Mouse (Mus musculus): ENCODE data around the gene Fam131c.

Gene Fam131c

DNA sequence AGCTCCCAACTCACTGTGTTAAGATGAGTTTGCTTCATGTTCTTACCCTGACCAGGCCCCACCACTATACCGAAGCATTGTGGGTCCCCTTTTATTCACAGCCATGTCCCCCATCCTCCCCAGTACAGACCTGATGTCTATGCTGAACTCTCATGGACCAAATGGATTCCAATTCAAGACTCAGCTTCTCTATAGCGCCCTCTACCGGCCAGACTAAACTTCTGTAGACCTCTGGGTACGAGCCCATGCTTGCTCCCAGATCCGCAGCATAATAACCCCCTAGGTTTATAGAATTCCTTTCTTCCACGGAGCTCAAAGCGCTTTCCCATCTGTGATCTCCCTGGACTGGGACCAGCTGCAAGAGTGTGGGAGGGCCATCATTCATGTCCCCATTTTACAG is 7.2 kb upstream of the Fam131c start:
- peak in 1 of 2 experiments; percentile 58 for DNase-seq

DNA sequence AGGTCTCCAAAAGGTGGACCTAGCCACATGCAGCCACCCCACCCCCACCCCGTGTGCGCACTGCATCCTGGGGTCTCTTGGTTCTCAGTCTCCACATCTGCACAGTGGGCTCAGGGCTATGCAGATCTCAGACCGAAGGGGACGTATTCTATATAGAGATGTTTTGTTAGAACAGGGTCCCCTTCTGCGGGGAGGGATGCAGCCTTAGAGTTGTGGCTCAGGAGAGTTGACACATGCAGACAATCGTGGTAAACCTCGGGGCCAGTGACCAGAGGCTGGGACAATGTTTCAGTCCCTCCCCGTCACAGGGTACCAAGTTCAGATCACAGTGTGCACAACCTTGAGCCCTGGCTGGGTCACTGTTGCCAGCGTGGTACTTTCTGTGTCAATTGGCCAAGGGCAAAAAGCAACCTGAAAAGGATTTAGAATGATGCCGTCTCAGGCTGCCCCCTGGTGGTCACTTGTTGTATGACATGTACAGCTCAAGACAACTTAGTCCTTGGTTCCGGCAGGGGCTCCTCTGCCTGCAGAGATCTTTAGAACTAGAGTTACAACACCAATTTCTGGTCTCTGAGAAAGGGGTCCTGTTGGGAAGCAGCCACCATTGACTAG is 5.0 kb upstream of the Fam131c start:
- DNase-seq, result peak; percentile 66 to 85

- DNase-seq, result no peak
These were observed 2.9 kb upstream of the Fam131c start for GRCm38 (mm10) chr4:141365126-141365525.

DNA sequence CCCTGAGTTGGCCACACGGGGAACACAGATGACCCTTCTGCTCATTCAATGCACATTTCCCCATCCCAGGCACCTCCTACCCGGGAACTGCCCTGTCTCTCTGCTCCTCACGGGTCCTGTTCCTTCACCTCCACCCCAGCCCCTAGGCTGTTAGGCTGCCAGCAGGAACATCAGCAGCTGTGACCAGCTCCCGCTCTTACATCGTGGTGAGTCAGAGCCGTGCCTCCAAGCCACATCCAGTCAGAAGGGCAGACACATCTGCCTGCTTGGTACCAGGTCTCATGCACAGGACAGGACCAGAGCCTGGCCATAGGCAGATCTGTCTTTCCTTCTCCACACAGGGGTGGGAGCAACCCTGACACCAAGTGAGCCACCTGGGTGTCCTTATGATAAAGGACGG is 2.1 kb upstream of the Fam131c start:
- DNase-seq, result no peak

DNA sequence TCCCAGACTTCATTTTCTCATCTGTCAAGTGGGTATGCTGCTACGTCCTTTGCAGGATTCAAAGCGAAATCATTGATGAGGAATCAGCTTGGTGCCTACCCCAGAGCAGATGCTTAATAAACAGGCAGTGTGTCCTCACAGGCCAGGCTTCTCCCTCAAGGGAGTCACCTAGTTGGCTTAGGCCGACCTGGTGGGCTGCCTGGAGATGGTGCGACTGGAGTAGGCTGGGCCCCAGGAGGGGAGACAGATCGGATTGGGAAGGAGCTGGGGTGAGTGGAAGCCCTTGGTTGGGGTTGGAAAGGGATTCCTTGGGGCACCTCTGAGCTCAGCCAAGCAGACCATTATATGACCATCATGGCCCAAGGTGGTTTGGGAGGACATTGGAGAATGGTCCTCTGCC is 4.4 kb downstream of the Fam131c start:
- no peak for DNase-seq

GRCm38 (mm10) chr4:141379674-141380073 is 11.7 kb downstream of the Fam131c start:
- no peak for DNase-seq

DNA sequence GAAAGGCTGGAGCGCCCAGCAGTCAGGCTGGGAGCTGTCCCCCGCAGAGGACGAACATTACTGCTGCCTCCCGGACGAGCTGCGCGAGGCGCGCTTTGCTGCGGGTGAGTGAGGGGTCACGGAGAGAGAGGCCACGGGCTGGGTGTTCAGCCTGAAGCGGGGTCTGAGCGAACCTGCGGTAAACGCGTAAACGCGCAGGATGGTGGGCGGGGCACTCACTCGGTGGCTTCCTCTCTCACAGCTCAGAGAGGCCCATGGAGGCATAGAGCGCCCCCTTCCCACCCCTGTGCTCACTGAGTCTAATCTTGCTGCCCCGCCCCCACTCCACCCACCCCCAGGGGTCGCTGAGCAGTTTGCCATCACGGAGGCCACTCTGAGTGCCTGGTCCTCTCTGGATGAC is 14.4 kb downstream of the Fam131c start:
- no peak for DNase-seq

DNA sequence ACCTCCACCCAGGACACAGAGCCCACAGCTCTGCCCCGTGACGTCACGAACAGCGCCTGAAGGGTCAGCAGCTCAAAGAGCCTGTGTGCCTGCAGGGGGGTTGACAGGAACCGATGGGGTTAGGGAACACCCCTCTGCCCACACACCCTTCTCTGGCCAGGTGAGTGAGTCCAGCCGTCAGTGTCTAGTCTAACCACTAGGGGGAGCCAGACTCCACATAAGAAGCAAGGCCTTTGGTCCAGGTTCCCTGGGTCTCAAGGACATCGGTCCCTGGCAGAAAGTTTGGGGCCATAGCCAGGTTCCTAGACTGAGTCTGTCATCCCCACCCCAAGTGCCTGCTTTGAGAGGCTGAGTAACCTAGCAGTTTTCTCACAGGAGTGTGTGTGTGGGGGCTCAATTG is 17.3 kb downstream of the Fam131c start:
- DNase-seq, result peak in 1 of 2 experiments; percentile 59

GRCm38 (mm10) chr4:141386150-141386549 is 18.1 kb downstream of the Fam131c start:
- no peak for DNase-seq

DNA sequence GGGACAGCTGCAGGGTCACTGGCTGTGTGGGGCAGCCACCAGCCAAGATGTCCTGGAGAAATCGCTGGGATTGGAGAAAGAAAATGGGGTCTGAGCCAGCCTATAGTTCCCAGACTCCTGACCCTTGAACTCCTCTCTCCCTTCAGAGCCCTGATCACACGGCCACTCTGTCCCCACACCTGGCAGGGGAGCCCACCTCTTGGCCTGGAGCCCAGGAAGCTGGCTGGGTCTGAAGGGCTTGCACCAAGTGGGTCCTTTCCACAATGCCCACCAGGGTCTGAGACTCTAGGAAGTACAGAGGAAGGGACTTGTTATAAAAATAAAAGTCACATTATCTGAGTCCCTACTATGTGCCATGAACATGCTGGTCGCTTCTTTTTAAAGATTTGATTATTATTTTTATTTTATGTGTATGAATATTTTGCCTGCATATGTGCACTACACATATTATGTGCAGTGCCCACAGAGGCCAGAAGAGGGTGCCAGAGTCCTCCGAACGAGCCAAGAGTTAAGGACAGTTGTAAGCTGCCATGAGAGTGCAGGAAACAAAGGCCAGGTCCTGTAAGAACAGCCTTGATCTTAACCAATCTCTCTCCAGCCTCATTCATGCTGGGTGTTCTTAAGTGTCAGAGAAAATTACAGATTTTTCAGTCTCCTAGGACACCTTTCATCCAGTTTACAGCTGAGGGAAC is 19.2 kb downstream of the Fam131c start:
- peak; percentile 64 to 82 for DNase-seq

GRCm38 (mm10) chr4:141387933-141388332 is 19.9 kb downstream of the Fam131c start:
- no peak for DNase-seq

DNA sequence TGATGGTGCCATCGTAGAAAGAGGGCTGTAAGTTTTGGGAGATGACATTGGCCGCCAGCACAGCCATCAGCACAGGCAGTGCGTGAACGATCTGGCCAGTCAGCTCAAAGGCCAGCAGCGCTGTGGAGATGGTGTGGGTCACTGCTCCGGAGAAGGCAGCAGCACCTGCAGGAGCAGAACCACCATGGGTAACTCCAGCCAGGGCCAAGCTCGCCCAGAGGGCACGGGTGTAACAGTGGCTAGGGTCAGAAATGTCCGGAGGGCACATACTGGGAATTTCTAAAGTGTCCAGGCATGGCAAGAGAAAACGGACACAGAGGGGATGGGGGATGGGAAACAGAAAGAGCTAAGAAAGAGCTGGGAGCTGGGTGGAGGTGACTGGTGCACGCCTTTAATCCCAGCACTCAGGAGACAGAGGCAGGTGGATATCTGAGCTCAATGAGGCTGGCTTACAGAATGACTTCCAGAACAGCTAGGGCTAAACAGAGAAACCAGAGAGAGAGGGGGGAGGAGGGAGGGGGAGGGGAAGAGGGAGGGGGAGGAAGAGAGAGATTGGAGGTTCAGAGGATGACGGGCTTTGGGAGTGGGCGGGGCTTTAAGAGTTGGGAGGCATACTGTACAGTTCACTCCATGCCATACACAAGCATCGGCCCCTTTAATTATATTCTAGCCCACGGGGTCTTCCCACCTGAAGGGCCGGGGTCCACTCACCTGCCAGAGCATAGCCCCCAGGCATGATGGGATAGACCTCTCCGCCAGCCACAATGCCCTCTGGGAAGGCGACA is 21.5 kb downstream of the Fam131c start:
- no peak for DNase-seq

GRCm38 (mm10) chr4:141391293-141391692 is 23.3 kb downstream of the Fam131c start:
- no peak for DNase-seq

DNA sequence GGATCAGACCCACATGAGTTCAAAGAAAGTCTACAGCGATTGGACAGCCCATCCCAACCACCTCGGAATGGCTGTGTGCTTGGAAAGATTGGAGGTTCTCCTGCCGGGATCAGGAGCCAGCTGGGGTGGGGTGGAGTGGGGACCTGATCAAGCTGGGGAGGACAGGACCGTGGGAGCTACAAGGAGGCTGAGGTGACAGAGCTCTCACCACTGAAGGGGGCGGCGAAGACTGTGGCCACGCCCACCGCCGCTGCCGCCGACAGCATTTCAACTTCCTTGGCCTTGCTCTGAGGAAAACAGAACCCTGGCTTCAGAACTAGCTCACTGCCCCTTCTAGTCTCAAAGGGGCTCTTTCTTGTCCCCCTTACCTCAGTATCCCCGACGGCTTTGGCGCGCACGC is 26.7 kb downstream of the Fam131c start:
- DNase-seq, result no peak

DNA sequence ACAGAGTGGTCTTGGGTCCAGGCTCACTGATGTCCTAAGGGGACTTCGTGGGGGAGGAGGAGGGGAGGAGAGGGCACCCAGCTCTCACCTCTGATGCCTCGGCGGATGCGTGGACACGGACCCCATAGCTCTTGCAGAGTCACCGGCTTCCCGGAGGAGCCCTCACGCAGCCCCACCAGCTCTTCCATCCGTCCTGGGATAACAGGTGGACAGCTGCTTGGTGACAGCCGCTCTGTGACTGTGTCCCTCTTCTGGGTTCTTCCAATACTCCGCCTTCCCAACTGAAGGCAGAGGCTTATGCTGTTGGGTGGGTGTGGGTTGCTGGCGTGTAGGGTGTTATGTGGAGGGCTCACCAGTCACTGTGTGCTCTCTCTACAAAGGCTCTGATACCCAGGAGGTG is 29.8 kb downstream of the Fam131c start:
- DNase-seq, result no peak

DNA sequence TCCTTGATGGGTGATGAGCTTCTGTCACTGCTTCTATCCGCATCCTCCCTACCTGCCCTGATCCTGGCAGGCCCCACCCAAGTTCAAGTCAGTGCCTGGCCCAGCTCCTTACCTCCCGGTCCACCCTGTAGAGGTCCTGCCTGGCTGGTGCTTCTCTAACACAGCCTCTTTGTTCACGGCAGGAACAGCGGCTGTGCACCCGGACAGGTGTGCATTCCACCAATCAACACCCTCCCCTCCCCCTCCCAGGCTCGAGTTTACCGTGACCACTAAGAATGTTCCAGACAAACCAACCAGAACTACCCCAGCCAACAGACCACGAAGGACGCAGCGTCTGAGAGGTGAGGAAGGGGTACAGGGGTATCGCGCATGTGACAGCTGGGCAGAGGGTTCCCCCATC is 30.5 kb downstream of the Fam131c start, which contains the start of gene Clcnka:
Gene Clcnka (minus strand): TSS at position 180 of the 400 bp plus-strand sequence.
- DNase-seq, result no peak

GRCm38 (mm10) chr4:141400171-141400570 is 32.2 kb downstream of the Fam131c start:
- DNase-seq, result no peak

- peak; percentile 81 to 91 for DNase-seq
These were observed 36.7 kb downstream of the Fam131c start for GRCm38 (mm10) chr4:141404518-141405313.

- DNase-seq, result no peak
These were observed 37.2 kb downstream of the Fam131c start for GRCm38 (mm10) chr4:141405314-141405622.

DNA sequence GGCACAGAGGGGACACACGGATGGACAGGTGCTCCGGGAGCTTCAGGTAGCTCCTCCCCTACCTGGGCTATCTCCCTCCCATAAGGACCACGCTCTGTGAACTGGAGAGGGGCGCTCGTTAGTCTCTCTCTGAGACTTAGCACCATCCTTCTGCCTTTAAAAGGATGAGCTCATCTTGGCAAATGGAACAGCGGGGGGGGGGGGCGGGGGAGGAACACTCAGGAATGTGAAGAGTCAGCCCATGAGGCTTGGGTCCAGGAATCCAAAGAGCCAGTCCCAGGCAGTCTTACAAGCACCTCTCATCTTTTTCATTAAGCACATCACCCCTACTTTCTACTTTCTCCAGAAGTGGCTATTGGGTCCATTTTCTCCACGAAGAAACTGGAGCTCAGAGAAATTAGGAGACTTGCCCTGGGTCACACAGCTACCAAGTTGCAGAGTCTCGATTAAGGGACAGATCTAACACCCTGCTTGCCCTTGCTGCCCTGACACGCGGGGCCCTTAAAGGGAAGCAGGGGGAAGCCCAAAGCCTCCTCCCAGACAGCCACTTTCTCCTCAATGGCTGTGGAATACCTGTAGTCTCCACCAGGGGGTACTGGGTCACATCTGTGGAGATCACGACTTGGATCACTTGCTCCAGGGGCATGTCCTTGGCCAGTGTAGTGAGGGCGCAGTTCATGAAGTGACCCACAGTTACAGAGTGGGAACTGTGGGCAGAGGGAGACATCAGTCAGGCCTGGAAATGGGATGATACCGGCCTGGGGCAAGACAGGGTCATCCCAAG is 38.7 kb downstream of the Fam131c start:
- DNase-seq, result peak; percentile 47 to 74

GRCm38 (mm10) chr4:141408577-141408976 is 40.6 kb downstream of the Fam131c start:
- no peak for DNase-seq

GRCm38 (mm10) chr4:141411430-141411992 is 43.5 kb downstream of the Fam131c start:
- no peak for DNase-seq

Measured in lung, postnatal 4 days (tissue).